Mouse (Mus musculus) cortical plate, adult 2 months (tissue): ENCODE data around the gene Tpsb2. TPM values are rescaled to one million over a fixed set of nuclear protein-coding genes. Genes with fewer than 3 reads are reported as not detected.

Source experiments
- H3K27ac ChIP-seq: fragments of 200-500 bp; 2 replicates; pipeline ENCODE4 v1.5.1; 2012; ENCODE audit warnings: low read length, control low read depth, inconsistent platforms; ENCODE audit not compliant: insufficient read depth
- H3K4me1 ChIP-seq: fragments of 200-500 bp; 2 replicates; pipeline ENCODE4 v1.6.1; 2011; ENCODE audit warnings: low read length; ENCODE audit not compliant: control insufficient read depth, insufficient read depth
- H3K4me3 ChIP-seq: fragments of 200-500 bp; 2 replicates; pipeline ENCODE4 v1.5.1; 2011; ENCODE audit warnings: mild to moderate bottlenecking, low read length, control low read depth; ENCODE audit not compliant: insufficient read depth
- CTCF ChIP-seq: fragments of 200-500 bp; IDR thresholded peaks from 2 replicates; pipeline ENCODE4 v1.5.1; 2011; ENCODE audit warnings: mild to moderate bottlenecking, control low read depth, low read length; ENCODE audit not compliant: insufficient read depth; ENCODE audit errors: extremely low read depth
- POLR2A ChIP-seq: fragments of 200-500 bp; IDR thresholded peaks from 2 replicates; pipeline ENCODE4 v1.6.1; 2011; ENCODE audit warnings: mild to moderate bottlenecking, low read length, control low read depth; ENCODE audit not compliant: insufficient read depth; ENCODE audit errors: extremely low read depth
- polyA plus RNA-seq: library from polyadenylated mRNA; depleted of rRNA; stranded (reverse); fragments of >200 nt; gene quantifications from 2 replicates; pipeline ENCODE4 v1.2.3, GENCODE M21; 2012

The Tpsb2 gene
- polyA plus RNA-seq, 1 experiment: 0.13 TPM

DNA sequence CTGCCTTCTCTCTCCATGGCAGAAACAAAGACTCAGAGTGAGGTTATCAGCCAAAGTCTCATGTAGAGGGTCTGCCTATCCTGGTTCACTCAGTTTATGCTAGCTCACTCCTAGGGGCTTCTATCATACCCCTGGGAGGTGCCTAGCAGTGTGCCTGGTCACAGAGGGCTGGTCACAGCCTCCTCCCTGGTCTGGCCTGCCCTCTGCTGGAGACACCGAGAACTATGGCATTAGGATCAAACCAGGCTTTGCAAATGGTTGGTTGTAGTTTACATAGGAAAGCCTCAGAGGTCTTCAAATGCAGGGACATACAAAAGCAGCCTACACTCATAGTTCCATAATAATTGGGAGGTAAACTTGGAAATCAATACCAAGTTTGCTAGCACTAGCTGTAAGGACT is 2.4 kb upstream of the Tpsb2 start:
- H3K4me3 ChIP-seq: no peak overlapping the region
- TF ChIP-seq POLR2A: no peak
- peak; percentile 84 for TF ChIP-seq CTCF
- no peaks in the 10 kb centered on the region for H3K4me1 ChIP-seq
- H3K27ac ChIP-seq: no peak overlapping the region

DNA sequence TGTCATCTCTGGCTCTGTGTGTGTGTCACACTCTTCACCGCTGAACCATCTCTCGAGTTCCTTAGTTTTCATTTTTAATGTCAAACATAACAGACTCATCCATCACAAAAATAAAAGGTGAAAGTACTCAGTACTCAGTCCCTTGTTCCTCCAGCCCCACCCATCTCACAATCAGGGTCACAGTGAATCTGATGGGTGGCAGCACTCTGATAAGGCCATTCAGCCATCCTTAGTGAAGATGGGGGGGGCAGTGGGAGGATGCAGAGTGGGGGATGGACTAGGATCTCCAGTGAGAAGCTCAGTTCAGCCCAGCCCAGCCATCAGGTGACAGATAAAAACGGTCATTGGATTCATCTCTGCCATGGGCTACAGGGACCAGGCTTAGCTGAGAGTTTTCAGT is 2.9 kb downstream of the Tpsb2 start, which contains the start of gene Tpsg1:
Gene Tpsg1 (plus strand): TSS at position 301 of the 400 bp plus-strand sequence.
- Histone ChIP-seq H3K27ac (no peak within 1 kb of the TSS), H3K4me1 (no peaks in the 10 kb centered on the region), H3K4me3 (no peak within 1 kb of the TSS)
- TF ChIP-seq POLR2A (no peak), CTCF (no peak)

DNA sequence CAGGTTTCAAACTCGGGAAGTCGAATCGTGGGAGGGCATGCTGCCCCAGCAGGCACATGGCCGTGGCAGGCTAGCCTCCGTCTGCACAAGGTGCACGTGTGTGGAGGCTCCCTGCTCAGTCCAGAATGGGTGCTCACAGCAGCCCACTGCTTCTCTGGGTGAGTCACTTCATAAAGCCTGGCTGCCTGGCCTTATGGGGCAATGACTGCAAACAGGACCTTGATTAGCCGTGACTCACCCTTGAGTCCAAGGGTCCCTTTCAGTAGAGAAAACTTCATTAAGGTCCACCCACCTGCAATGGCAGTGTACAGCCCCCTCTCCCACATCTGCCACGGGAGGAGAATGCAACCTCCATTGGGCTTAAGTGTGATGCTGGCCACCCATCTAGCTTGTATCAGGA is 6.4 kb downstream of the Tpsb2 start:
- TF ChIP-seq POLR2A (no peak), CTCF (no peak)
- no peak overlapping the region for H3K4me3 ChIP-seq

DNA sequence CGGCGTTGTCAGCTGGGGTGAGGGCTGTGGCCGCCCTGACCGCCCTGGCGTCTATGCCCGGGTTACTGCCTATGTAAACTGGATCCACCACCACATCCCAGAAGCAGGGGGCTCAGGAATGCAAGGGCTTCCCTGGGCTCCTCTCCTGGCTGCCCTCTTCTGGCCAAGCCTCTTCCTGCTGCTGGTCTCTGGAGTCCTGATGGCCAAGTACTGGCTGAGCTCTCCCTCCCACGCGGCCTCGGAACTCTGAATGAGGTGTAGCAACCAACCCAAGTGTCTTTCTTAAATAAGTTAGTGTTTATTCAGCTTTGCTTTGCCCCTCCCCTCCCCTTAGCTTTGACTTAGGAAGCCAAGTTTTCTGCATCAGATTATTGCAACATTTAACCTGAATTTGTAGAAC is 7.9 kb downstream of the Tpsb2 start:
- Histone ChIP-seq H3K4me1 (no peaks in the 10 kb centered on the region), H3K27ac (no peak overlapping the region), H3K4me3 (no peak overlapping the region)
- TF ChIP-seq POLR2A: no peak
- TF ChIP-seq CTCF: 0 out of 2 replicates have a peak, but pooled peaks have one; percentile 14

More for the DNA sequence above, 6.4 kb downstream of the Tpsb2 start:
- Histone ChIP-seq H3K4me1 (no peaks in the 10 kb centered on the region), H3K27ac (no peak overlapping the region)

DNA sequence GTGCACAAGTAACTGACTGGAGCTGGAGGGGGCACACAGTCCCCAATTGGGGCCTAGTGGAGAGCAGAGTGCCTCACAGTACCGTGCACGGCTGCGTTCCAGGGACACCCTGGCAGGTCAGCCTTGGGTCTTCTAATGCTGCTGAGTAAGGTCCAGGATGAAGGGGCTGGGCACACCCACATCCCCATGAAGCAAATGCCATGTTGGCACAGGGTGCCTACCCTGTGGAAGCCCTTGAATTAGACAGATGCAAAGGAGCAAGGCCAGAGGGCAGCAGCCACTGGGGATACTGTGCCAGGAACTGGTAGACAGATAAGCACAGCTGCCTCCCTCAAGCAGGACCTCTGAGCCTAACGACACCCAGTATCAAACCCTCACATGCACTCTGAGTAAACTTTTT is 28.4 kb downstream of the Tpsb2 start:
- no peak overlapping the region for H3K4me3 ChIP-seq
- no peak overlapping the region for H3K27ac ChIP-seq
- no peaks in the 10 kb centered on the region for H3K4me1 ChIP-seq
- TF ChIP-seq CTCF: no peak
- no peak for TF ChIP-seq POLR2A

DNA sequence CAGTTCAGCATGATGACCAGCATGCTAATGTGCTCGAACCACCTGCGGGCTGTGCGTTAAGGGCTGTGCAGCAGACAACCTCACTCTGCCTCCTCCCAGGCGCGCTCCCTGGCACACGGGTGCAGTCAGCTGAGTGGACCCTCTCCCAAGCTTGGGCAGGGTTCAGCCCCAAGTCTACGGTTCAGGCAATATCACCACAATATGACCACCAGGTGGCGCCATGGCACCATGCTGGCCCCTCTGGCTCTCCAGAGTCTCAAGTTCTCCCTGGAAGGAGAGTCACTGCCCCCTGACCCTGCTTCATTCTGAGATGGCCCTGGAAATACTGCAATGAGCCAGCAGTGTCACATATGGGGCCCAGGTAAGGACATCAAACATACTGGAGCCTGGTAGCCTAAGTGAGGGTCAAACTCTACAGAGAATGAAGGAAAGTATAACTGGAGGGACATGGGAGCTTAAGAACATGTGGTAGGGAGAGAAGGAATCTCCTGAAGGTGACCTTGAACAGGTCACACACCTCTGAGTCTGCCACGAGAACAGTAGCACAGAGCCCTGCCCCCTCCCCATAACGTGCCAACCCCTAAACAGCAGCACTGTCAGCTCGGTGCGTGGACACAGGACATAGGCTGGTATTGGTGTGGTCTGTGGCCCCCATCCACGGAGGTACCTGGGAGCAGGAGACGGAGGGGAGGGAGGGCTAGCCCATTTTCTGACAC is 31.9 kb downstream of the Tpsb2 start:
- Histone ChIP-seq H3K27ac (no peak overlapping the region), H3K4me1 (no peaks in the 10 kb centered on the region), H3K4me3 (no peak overlapping the region)
- TF ChIP-seq POLR2A (no peak), CTCF (peak; percentile 86)

DNA sequence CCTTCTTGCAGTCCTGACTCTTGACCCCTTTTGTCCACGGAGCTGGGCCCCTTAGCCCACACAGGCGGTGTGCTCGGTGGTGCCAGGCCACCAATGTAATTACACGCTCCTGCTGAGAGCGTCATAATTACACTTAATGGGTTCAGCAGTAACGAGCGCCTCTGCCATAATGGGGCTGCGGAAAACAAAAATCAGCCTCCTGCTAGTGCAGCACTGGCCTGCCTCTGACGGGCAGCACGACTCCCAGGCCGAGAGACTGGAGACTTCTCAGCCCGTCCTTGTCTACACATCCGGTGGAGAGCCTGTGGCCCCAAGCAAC is 32.4 kb downstream of the Tpsb2 start:
- no peak for TF ChIP-seq POLR2A
- TF ChIP-seq CTCF: no peak
- H3K27ac ChIP-seq: no peak overlapping the region
- no peaks in the 10 kb centered on the region for H3K4me1 ChIP-seq

DNA sequence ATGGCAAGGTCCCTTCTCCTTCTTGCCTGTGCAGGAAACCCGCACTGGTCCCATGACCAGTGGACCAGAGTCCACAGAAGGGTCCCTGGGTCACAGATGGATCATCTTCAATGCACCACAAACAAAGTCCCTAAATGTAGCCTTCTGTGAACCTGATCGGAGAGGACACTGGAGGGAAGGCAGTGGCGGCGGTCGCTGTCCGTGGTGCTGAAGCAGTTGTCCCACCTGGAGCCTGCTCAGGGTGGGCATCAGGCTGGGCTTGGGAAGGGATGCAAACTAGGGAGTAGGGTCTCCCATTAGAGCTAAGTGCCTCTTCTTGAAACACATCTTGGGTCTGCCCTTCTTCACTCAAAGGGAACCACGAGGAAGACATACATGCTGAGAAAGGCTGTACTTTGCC is 34.3 kb downstream of the Tpsb2 start:
- H3K4me3 ChIP-seq: no peak overlapping the region
- H3K4me1 ChIP-seq: 0 out of 2 replicates have a peak, but pooled peaks cover under 1% of the 10 kb centered on the region
- H3K27ac ChIP-seq: no peak overlapping the region
- TF ChIP-seq CTCF: no peak
- TF ChIP-seq POLR2A: no peak

More for the DNA sequence above, 32.4 kb downstream of the Tpsb2 start:
- no peak overlapping the region for H3K4me3 ChIP-seq

DNA sequence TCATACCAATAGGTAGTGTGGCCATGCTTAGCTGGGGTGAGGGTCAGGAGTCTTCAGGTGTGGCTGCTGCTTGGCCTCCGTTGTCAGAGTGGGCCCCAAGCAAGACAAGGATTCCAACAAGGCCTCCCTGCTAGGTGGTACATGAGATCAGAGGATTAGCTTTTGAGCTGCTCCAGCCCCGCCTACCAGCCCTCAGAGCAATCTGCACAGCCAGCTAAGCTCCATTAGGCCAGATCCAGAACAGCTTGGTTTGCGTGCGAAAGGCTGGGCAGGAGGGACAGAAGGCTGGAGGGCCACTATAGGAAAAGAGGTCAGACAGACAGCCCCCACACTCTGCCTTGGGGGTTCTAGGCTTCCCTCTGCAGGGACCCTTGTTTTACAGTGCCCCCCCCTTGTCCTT is 35.4 kb downstream of the Tpsb2 start:
- TF ChIP-seq CTCF (no peak), POLR2A (no peak)
- H3K4me1 ChIP-seq: peaks cover 6% of the 10 kb centered on the region; the same call in 1 of the 2 replicates
- no peak overlapping the region for H3K4me3 ChIP-seq
- no peak overlapping the region for H3K27ac ChIP-seq

DNA sequence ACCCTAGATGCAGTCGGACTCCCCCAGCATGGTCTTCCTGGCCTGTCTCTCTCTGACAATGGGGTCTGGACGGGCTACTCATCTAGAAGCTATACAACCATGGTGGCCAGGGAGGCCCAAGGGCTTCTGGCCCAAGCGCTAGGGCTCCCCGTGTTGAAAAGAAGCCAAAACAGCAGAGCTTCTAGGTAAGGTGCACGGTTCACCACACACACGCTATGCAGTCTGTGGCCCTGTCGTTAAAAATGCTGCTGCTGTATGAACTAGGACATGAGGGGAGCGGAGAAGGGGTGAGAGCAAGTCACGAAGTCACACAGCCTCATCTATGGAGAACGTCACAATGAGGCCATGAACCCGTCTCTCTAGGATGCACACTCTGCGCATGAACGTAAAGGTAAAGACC is 36.1 kb downstream of the Tpsb2 start:
- H3K4me1 ChIP-seq: peaks cover 7% of the 10 kb centered on the region; the same call in 1 of the 2 replicates
- H3K27ac ChIP-seq: no peak overlapping the region

DNA sequence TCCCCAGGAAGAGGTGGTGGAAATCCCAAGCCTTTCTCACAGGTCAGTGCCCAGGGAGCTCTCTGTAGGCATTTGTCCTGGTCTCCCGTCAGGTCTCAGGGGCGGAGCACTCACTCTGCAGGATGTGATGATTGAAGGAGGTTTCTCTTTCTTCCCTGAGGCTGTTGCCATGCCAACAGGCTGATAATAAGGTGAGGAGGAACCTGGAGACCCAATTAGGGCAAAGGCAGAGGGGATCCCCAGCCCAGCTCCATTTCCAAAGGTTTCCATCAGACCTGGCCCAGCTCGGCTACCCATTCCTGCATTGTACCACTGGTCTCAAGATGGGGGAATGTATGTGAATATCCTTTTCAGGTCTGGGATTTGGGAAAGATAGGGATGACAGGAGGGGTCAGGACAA is 38.1 kb downstream of the Tpsb2 start:
- Histone ChIP-seq H3K4me1 (peaks cover 14% of the 10 kb centered on the region), H3K27ac (no peak overlapping the region), H3K4me3 (no peak overlapping the region)
- TF ChIP-seq POLR2A: no peak
- no peak for TF ChIP-seq CTCF

More for the DNA sequence above, 36.1 kb downstream of the Tpsb2 start:
- no peak overlapping the region for H3K4me3 ChIP-seq
- no peak for TF ChIP-seq CTCF
- no peak for TF ChIP-seq POLR2A
